Mouse (Mus musculus): ENCODE data around the gene Tor3a.

DNA sequence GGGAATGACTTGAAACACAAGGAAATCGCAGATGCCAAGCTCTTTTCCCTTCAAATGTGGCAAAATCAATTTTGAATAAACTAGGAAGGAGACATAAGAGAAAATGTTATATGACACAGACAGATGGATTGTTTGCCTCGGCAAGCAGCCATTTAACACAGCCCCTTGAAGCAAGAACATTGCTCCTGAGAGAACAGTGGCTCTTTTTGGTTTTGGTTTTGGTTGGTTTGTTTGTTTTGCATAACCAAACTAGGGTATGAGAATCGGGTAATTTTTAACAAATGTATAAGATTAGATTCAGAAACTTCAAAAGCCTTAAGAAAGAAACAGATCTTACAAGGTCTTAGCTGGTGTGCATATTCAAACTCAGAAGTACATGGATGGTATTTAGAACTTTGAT, 53.2 kb downstream of the Tor3a start:
- no peak for TF ChIP-seq CTCF (conservative IDR thresholded peaks at IDR 0.05; ENCODE audit: low read length)
- TF ChIP-seq POU5F1 (IDR thresholded peaks at IDR 0.05; ENCODE audit: borderline replicate concordance, low read length) = no peak
